Mouse (Mus musculus) neural tube, embryonic 15.5 days (tissue): ENCODE measurements at regions not wholly inside any gene's neighbourhood (a gene's known extent, or its start where the extent isn't known, plus 50 kb on each side); places are given as distances from the start of the nearest gene placed in this dataset.

ENCODE experiments used
- ATAC-seq: fragments of 200-750 bp; cut with Nextera tagmentation; 2 replicates; pipeline ENCODE4 v1.8.0; 2017; ENCODE audit warnings: mild to moderate bottlenecking, moderate TSS enrichment, moderate library complexity; ENCODE audit not compliant: low FRiP score
- H3K27ac ChIP-seq: fragments of 300-500 bp; sonication (generic); replicated peaks from 2 replicates; pipeline ENCODE4 v1.5.1; 2015; ENCODE audit warnings: mild to moderate bottlenecking, inconsistent platforms
- H3K27me3 ChIP-seq: fragments of 300-500 bp; sonication (generic); replicated peaks from 2 replicates; pipeline ENCODE4 v1.6.1; 2015; ENCODE audit warnings: inconsistent platforms
- H3K36me3 ChIP-seq: fragments of 300-500 bp; sonication (generic); 2 replicates; pipeline ENCODE4 v1.6.1; 2015; ENCODE audit warnings: inconsistent platforms
- H3K4me1 ChIP-seq: fragments of 300-500 bp; sonication (generic); 2 replicates; pipeline ENCODE4 v1.6.1; 2015; ENCODE audit warnings: inconsistent platforms
- H3K4me2 ChIP-seq: fragments of 300-500 bp; sonication (generic); 2 replicates; pipeline ENCODE4 v1.6.1; 2015; ENCODE audit warnings: inconsistent platforms, mild to moderate bottlenecking, moderate library complexity
- H3K4me3 ChIP-seq: fragments of 300-500 bp; sonication (generic); replicated peaks from 2 replicates; pipeline ENCODE4 v1.5.1; 2015; ENCODE audit warnings: mild to moderate bottlenecking, inconsistent platforms
- H3K9ac ChIP-seq: fragments of 300-500 bp; sonication (generic); replicated peaks from 2 replicates; pipeline ENCODE4 v1.6.1; 2015; ENCODE audit warnings: mild to moderate bottlenecking, inconsistent platforms
- H3K9me3 ChIP-seq: fragments of 300-500 bp; sonication (generic); replicated peaks from 2 replicates; pipeline ENCODE4 v1.6.1; 2016; ENCODE audit warnings: inconsistent platforms
- WGBS: fragments of 180-500 bp; shearing (Covaris S2); methylation state at CpG from one replicate; pipeline ENCODE4 v1.1.7; 2015; ENCODE audit warnings: mixed read lengths; 5-methylcytosine and 5-hydroxymethylcytosine counted together

DNA sequence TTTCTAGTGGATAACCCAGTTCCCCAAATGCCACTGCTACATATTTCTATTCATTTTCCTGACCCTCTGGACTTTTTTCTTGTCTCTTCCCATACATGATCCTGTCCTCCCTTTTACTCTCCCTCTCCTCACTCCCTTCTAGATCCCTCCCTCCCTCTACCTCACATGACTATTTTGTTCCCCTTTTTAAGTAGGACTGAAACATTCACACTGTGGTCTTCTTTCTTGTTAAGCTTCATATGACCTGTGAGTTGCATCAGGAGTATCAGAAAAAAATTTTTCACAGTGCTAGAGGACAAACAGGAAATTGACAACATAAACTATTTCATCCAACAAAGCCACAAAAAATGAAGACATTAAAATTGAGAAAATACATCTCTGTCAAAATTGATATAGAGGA lies 797.5 kb downstream of the Ndufa4 start:
- H3K36me3 ChIP-seq, result no peaks in the 10 kb centered on the region
- no peak overlapping the region for H3K4me3 ChIP-seq
- H3K27me3 ChIP-seq, result no peaks in the 10 kb centered on the region
- no peak overlapping the region for H3K27ac ChIP-seq
- ATAC-seq, result no peak
- H3K4me2 ChIP-seq, result no peak overlapping the region
- H3K9me3 ChIP-seq, result no peaks in the 10 kb centered on the region
- H3K9ac ChIP-seq, result no peak overlapping the region
- H3K4me1 ChIP-seq, result no peaks in the 10 kb centered on the region

GRCm38 (mm10) chr6:11108346-11108966 lies 798.8 kb downstream of the Ndufa4 start:
- H3K27ac ChIP-seq, result no peak overlapping the region
- no peaks in the 10 kb centered on the region for H3K36me3 ChIP-seq
- no peak overlapping the region for H3K4me3 ChIP-seq
- no peaks in the 10 kb centered on the region for H3K27me3 ChIP-seq
- no peaks in the 10 kb centered on the region for H3K4me1 ChIP-seq
- no peaks in the 10 kb centered on the region for H3K9me3 ChIP-seq
- H3K9ac ChIP-seq, result no peak overlapping the region
- ATAC-seq, result no peak
- 61% methylated on average over 7 of the region's 7 CpGs for WGBS
- no peak overlapping the region for H3K4me2 ChIP-seq

DNA sequence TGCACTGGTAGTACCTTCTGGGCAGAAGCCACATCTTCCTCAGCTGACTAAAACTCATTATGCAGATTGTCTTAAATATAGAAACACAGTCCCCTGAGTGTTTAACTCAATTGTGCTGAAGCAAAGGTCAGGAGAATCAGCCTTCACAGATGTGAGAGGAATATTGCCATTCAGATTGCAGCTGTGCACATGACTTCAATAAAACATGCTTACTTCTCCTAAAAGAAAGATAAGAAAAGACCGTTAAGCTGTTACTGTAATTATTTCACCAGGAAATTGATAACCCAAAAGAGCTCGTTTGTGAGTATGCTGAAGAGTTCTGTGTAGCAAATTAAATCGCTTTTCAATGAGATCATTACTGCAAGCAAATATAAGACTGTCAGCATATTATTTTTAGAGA lies 803.9 kb downstream of the Ndufa4 start:
- Histone ChIP-seq H3K9me3 (no peaks in the 10 kb centered on the region), H3K27ac (no peak overlapping the region), H3K4me3 (no peak overlapping the region), H3K4me2 (no peak overlapping the region), H3K27me3 (no peaks in the 10 kb centered on the region), H3K9ac (no peak overlapping the region), H3K4me1 (no peaks in the 10 kb centered on the region), H3K36me3 (no peaks in the 10 kb centered on the region)
- 44% methylated on average over 3 of the region's 3 CpGs for WGBS
- no peak for ATAC-seq

- Histone ChIP-seq H3K27me3 (no peaks in the 10 kb centered on the region), H3K4me3 (no peak overlapping the region), H3K9ac (no peak overlapping the region), H3K4me2 (no peak overlapping the region), H3K9me3 (no peaks in the 10 kb centered on the region), H3K4me1 (peaks cover 8% of the 10 kb centered on the region; the same call in 1 of the 2 replicates), H3K36me3 (no peaks in the 10 kb centered on the region), H3K27ac (peak overlapping the region; percentile 30; the same call in 1 of the 2 replicates)
- 32% methylated on average over 3 of the region's 3 CpGs for WGBS
- ATAC-seq, result peak; percentile 90
Observed at GRCm38 (mm10) chr6:11060961-11061583, 846.2 kb downstream of the Ndufa4 start.
